Mouse (Mus musculus): Measurements from ENCODE around the gene Syt9. TPM values are rescaled to one million over a fixed set of nuclear protein-coding genes. Genes with fewer than 3 reads are reported as not detected.

The Syt9 gene
- total RNA-seq (2021) = 10 to 100 TPM in 1 of 2 experiments, 1 to 10 TPM in 1; 8.3 to 10.8 TPM
- long read RNA-seq, experiment 1, transcript Syt9-201 (7 exons, 3,817 nt) = major isoform, 9 of 12 reads
- long read RNA-seq, experiment 1, partial matches to known transcripts = 0 of 12 reads
- long read RNA-seq, experiment 1, other reads (novel, unspliced or antisense) = 3 of 12 reads
- long read RNA-seq, experiment 2, partial matches to known transcripts = 0 of 8 reads
- long read RNA-seq, experiment 2, other reads (novel, unspliced or antisense) = 4 of 8 reads

- H3K4me3 ChIP-seq = peak within 1 kb of the TSS; percentile 59
- intact Hi-C loops (cut with DNase I) = loop anchor here (5.0 kb wide), 1 partner anchor 132 kb away; no protein-coding TSS in a partner anchor
- DNase-seq (ENCODE audit: extremely low spot score in 1 of 2, low spot score in 2 of 2) = peak; percentile 60 to 61
- TF ChIP-seq CTCF (IDR thresholded peaks at IDR 0.05) = no peak
- no peak within 1 kb of the TSS; the same call in 1 of the 2 replicates for H3K27ac ChIP-seq
Measured at GRCm38 (mm10) chr7:107370232-107371125, at the start of gene Syt9. Syt9 (plus strand) TSS chr7:107370728.

GRCm38 (mm10) chr7:107339013-107339412 lies 31.5 kb upstream of the Syt9 start:
- no peak for DNase-seq (ENCODE audit: extremely low spot score in 1 of 2, low spot score in 2 of 2)
- no peak for TF ChIP-seq CTCF (IDR thresholded peaks at IDR 0.05)
- Histone ChIP-seq H3K27ac (no peak overlapping the region), H3K4me3 (no peak overlapping the region)
- intact Hi-C loops (cut with DNase I) = no loop called here

- Histone ChIP-seq H3K27ac (no peak overlapping the region), H3K4me3 (no peak overlapping the region)
- intact Hi-C loops (cut with DNase I) = no loop called here
- no peak for DNase-seq (ENCODE audit: extremely low spot score in 1 of 2, low spot score in 2 of 2)
- no peak for TF ChIP-seq CTCF (IDR thresholded peaks at IDR 0.05)
Measured at GRCm38 (mm10) chr7:107339560-107340057, 30.9 kb upstream of the Syt9 start.

- no peak for DNase-seq (ENCODE audit: extremely low spot score in 1 of 2, low spot score in 2 of 2)
- Histone ChIP-seq H3K4me3 (no peak overlapping the region), H3K27ac (no peak overlapping the region)
- no peak for TF ChIP-seq CTCF (IDR thresholded peaks at IDR 0.05)
- intact Hi-C loops (cut with DNase I) = no loop called here
Measured at GRCm38 (mm10) chr7:107340221-107340620, 30.3 kb upstream of the Syt9 start.

- Histone ChIP-seq H3K4me3 (no peak overlapping the region), H3K27ac (no peak overlapping the region)
- intact Hi-C loops (cut with DNase I) = no loop called here
- DNase-seq (ENCODE audit: extremely low spot score in 1 of 2, low spot score in 2 of 2) = no peak
- TF ChIP-seq CTCF (IDR thresholded peaks at IDR 0.05) = no peak
Measured at GRCm38 (mm10) chr7:107341519-107342190, 28.9 kb upstream of the Syt9 start.

- H3K4me3 ChIP-seq = no peak overlapping the region
- intact Hi-C loops (cut with DNase I) = no loop called here
- no peak for TF ChIP-seq CTCF (IDR thresholded peaks at IDR 0.05)
- no peak for DNase-seq (ENCODE audit: extremely low spot score in 1 of 2, low spot score in 2 of 2)
- no peak overlapping the region for H3K27ac ChIP-seq
Measured at GRCm38 (mm10) chr7:107349201-107349600, 21.3 kb upstream of the Syt9 start.

- Histone ChIP-seq H3K27ac (no peak overlapping the region), H3K4me3 (no peak overlapping the region)
- no peak for TF ChIP-seq CTCF (IDR thresholded peaks at IDR 0.05)
- no peak for DNase-seq (ENCODE audit: extremely low spot score in 1 of 2, low spot score in 2 of 2)
- intact Hi-C loops (cut with DNase I) = no loop called here
Measured at GRCm38 (mm10) chr7:107362153-107362552, 8.4 kb upstream of the Syt9 start.

GRCm38 (mm10) chr7:107362634-107363033 lies 7.9 kb upstream of the Syt9 start:
- intact Hi-C loops (cut with DNase I) = no loop called here
- no peak for TF ChIP-seq CTCF (IDR thresholded peaks at IDR 0.05)
- no peak for DNase-seq (ENCODE audit: extremely low spot score in 1 of 2, low spot score in 2 of 2)
- no peak overlapping the region for H3K27ac ChIP-seq
- no peak overlapping the region for H3K4me3 ChIP-seq

- H3K4me3 ChIP-seq = peak overlapping the region; percentile 59
- no peak overlapping the region for H3K27ac ChIP-seq
- peak; percentile 30 for DNase-seq (ENCODE audit: extremely low spot score in 1 of 2, low spot score in 2 of 2)
- no peak for TF ChIP-seq CTCF (IDR thresholded peaks at IDR 0.05)
- intact Hi-C loops (cut with DNase I) = loop anchor here (5.0 kb wide), 1 partner anchor 131 kb away; no protein-coding TSS in a partner anchor
Measured at GRCm38 (mm10) chr7:107371126-107371920, 795 bp downstream of the Syt9 start.

GRCm38 (mm10) chr7:107380562-107380961 lies 10.0 kb downstream of the Syt9 start:
- DNase-seq (ENCODE audit: extremely low spot score in 1 of 2, low spot score in 2 of 2) = no peak
- Histone ChIP-seq H3K27ac (no peak overlapping the region), H3K4me3 (no peak overlapping the region)
- no peak for TF ChIP-seq CTCF (IDR thresholded peaks at IDR 0.05)
- intact Hi-C loops (cut with DNase I) = no loop called here

- no peak for DNase-seq (ENCODE audit: extremely low spot score in 1 of 2, low spot score in 2 of 2)
- H3K27ac ChIP-seq = no peak overlapping the region
- no peak overlapping the region for H3K4me3 ChIP-seq
- TF ChIP-seq CTCF (IDR thresholded peaks at IDR 0.05) = no peak
- intact Hi-C loops (cut with DNase I) = no loop called here
Measured at GRCm38 (mm10) chr7:107389604-107390003, 19.1 kb downstream of the Syt9 start.
